Mouse (Mus musculus) ES-CJ7 (cell line): ENCODE data around the gene Eml1.

Experiments used
- DNase-seq: peaks from one replicate; pipeline ENCODE4 v3.0.0; 2011; ENCODE audit warnings: low read depth, low spot score

The Eml1 gene

DNA sequence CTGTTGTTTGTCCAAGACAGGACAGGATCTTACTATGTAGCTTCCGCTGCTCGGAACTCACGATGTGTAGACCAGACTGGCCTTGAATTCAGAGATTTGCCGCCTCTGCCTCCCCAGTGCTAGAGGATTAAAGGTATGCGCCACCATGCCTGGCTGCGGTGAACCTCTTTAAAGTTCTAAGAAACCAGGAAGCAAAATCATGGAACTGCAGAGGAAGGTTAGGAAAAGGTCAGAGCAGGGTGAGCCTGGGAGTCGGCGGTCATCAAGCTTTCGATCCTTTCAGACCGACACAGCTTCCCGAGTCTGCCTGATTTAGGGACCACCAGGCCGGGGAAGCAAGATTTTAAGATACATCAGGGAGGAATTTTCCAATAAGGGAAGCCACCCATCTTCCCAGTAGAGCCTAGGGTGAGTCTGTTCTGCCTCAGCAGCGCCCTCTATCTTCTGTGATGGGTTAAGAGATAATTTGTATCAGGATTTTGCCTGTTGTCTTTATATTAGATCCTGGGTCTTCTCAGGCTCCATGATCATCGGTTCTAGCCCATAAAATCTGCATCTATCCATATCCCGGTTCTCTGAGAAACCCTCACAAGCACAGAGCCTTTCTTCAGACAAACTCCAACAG is 176.6 kb downstream of the Eml1 start:
- DNase-seq, result peak; percentile 72

DNA sequence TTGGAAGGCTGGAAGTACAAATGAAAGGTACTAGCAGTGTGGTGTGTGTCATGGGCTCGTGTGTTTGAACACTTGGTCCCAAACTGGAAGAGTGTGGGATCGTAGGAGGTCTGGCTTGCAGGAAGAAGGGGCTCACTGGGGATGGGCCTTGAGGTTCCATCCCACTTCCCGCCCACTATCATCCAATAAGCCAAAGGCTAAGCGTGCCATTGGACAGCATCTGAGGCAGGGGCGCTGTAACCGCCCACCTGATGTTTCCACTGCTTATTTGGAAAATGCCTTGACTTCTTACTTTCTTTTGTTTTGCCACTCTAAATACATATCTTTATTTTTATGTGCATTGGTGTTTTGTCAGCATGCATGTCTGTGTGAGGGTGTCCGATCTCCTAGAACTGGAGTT is 181.0 kb downstream of the Eml1 start:
- DNase-seq, result no peak

DNA sequence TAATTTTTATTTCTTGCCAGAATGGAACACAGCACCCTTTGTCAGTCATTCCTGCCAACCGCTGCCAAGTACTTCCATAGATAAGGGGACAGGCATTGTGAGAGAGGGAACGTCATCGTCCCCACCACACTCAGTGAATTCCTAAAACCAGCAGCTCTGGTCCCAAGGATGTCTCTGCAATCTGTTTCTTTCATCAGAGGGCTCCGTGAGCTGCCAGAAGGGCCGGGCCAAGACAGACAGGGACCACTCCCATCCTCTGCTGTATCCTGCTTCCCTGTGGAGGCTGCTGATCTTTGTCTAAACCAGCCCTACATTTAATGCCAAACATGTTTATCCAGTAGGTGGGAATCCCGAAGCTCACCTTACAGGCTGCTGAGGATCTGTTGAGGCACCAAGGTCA is 182.3 kb downstream of the Eml1 start:
- peak; percentile 58 for DNase-seq

DNA sequence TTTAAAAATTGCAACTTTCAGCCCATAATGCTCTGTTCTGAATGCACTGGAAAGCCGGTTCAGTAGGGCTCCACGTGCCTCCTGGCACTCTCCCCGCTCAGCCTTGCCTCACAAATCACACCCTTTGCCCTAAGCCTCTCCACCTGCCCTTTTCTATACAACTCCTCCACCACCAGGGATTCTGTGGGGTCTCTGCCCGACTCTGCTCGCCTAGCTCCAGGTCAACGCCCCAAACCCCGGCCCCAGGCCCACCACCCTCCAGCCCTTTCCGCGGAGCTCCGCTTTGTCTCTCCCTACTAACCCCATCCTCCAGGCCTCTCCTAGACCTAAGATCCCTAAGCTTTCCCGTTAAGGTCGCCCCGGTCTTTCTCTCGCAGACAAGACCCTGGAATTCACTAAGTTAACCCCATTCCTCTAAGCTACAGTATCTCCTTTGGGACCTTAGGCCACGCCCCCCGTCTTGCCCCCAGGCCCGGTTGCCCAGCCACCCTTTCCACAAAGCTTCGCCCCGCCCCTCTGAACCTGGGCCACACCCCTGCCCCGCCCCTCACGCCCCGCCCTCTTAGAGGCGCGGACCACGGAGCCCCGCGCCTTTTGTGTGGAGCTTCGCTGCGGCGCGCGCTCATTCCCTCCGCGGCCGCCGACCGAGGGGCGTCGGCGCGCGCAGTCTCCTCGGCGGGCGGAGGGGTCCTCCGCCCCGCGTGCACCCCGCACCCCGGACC is 183.5 kb downstream of the Eml1 start, which contains the start of gene Evl:
Gene Evl (plus strand): TSS at position 601 of the 722 bp plus-strand sequence.
- peak; percentile 89 for DNase-seq

DNA sequence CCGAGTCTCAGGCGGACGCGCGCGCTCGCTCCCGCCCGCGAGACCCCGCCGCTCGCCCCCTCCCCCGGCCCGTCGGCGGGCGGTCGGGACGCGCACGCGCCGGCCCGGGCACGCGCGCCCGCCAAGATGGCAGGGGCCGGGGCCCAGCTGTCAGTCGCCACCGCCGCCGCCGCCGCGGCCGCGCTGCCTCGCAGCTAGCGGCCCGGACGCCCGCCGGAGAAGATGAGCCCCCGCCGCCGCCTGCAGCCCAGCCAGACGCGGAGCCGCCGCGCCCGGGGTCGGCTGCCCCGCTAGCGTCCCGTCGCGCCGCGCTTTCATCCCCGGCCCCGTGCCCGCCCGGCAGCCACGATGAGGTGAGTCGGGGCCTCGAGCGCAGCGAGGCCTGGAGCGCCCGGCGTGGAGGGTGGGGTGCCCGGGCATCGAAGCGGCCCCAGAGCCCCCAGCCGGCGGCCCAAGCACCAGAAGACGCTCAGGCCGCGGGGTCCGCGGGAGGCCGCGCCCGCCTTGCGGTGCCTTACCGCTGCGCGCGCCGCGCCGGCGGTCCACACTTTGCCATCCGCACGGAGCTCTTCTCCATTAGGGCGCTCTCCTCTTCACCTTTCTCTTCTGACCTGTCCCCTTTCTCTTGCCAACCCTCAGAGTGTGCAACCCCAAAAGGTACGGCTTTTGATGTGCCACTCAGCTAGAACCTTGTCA is 184.3 kb downstream of the Eml1 start:
- DNase-seq, result no peak

DNA sequence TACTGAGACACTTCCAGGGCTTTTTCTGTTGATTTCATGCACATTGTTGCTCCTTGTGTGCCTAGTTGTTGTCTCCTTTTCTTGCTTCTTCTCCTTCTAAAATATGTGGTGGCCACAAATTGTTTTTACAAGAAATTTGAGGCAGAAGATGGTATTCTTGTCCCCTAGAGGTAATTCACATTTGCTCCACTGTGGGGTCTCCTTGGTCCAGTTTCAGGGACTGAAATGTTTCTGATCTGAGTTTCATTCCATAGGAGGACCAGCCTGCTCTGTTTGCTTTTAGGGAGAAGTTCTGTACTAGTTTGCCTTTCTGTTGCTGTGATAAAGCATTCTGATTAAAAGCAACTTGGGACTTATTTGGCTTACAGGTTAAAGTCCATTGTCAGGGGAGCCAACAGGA is 187.4 kb downstream of the Eml1 start:
- no peak for DNase-seq

DNA sequence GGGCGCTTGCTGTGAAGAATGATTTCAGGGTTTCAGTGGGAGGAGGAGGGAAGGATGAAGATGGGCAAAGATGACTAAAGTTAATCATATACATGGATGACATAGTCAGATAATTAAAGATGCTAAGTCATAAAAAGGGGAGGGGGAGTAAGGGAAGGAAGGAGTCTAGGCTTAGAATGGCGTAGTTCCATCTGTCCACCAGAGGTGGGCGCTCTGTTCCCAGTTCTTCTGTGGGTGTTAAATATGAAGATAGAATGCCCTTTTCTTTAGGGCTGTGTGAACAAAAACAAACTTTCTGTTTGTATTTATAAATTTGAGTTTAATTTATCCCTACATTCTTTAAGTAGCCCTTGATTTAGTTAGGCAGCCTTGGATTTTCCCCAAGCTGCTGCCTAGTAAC is 192.5 kb downstream of the Eml1 start:
- DNase-seq, result no peak

DNA sequence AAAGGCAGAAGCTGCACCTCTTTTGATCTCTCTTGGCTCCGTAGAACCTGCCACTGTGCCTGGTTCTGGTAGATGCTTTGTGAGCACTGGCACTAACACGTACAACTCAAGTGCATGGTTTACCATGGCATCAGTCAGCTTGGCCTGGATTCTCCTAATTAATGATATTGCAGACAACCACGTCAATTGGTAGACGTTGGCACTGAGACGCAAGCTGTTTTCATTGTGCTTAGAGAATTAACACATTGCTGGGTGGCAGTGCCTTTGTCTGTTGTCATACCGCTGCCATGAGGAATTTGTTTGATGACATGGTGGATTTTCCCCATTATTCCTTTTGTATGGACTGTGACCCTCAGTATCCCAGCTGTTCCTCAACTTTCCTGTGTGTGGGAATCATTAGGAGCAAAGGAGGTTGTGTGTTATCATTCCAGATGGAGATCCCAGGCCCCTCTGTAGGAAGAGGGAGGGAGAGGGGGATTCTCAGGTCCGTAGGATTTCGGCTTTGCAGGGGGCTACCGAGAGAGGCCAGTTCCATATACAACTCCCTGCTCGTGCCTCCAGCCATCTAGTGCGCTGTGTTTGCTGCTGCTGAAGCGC is 194.3 kb downstream of the Eml1 start:
- no peak for DNase-seq

DNA sequence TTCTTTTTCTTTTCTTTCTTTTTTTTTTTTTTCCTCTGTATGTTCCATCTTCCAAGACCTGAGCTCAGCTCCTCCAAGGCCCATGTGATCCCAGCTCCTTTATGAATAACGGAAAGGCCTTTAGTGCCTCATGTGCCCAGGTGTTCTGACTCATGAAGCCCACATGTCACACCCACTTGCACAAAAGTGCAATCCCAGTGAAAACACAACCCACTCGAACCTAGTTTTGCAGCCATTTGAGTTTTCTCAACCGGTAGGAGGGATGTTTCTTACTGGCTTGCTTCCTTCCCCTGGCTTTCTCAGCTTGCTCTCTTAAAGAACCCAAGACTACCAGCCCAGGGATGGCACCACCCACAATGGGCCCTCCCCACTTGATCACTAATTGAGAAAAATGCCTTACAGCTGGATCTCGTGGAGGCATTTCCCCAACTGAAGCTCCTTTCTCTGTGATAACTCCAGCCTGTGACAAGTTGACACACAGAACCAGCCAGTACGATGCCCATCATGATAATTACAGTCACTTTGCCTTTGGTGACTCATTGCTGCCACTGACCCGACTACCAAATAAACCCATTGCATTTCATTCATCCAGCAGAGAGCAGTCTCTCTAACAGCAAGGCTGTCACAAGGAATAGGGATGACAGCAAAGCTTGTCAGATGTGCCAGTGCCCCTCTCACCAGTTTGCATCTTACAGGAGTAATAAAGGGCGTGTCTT is 208.6 kb downstream of the Eml1 start:
- no peak for DNase-seq

DNA sequence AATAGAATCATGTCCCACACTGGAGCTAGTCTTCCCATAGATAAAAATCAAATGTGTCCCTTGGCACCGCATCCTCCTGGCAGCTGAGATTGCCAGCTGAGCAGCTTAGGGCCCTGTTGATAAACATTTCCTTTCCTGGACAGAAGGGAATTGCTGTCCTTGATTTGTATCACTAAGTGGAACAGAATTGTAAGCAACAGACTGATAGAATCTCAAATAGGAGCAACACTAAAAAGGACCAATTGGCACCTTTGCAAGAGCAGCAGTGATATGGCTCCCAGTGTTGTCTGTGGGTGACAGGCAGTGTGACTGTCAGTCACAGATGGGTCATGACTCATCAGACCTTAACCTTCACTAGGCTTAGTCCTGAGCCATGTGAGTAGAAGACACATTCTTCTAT is 213.0 kb downstream of the Eml1 start:
- no peak for DNase-seq
